Mouse (Mus musculus) cerebellum, postnatal 25 days (tissue): ENCODE data around the gene Cbwd1.
A peak's percentile ranks its signal among the peaks of the same experiment; 100 is the strongest.
"Not testable (repeated sequence)": the region's sequence is repeated elsewhere in the genome, so short reads cannot be mapped to it uniquely, and the experiment has no call there.

Experiments used
- DNase-seq, 2 experiments: peaks; one replicate each; pipeline ENCODE4 v3.0.0; 2021; ENCODE audit warnings: mixed read lengths in 2 of 2

The Cbwd1 gene

DNA sequence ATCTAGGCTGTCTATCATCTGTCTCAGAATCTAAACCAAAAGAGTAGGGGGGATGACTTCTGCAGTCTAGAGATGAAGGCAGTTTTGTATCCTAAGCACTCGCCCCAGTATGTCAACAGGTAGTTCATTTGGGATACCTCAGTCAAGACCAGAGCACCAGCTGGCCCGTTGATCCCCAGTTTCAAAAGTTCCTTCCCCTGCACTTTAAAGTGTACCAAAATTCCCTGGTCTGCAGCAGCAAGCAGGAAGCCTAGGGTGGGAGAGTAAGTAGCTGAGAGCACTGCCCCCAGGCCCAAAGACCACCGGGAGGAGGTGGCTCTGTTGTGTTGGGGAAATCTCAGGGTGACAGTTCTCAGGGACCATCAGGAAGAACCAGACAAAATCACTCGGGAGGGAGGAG lies 64.9 kb downstream of the Cbwd1 start:
- DNase-seq, result no peak

DNA sequence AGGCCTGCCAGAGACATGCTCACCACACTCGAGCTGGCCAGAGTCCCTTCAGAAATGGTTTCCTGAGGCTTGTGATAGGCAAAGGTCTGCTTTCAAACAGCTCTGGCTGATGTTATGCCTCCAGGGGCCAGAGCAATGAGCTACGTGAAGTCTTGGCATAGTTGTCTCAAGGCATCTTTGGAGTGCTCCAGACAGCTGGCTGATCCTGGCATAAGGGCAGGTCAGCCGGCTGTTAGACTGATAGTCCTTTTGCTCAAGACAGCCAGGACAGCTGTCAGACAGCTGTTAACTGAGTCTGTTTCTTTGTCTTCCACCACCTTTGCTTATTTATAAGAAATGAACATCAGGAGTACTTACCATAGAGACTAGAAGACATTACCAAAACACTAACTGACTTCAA lies 74.5 kb downstream of the Cbwd1 start:
- DNase-seq, result no peak

DNA sequence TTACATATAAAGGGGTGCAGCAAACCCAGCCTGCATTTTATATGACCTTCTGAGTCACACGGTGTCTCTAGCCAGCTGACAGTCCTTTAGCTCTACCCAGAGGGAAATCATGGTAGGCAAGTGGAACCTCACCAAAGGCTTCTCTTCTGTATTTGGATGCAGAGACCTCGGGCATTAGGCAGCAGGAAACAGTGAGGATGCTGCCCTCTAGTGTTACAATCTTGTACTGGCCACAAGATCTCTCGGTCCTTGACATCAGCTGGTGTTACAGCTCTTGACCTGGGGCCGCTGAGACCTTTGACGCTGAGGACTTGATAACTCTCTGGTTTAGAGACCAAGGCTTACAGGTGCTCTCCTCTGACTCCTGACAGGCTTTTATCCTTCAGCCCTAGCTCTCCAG lies 75.9 kb downstream of the Cbwd1 start:
- DNase-seq, result peak; percentile 34 to 66

DNA sequence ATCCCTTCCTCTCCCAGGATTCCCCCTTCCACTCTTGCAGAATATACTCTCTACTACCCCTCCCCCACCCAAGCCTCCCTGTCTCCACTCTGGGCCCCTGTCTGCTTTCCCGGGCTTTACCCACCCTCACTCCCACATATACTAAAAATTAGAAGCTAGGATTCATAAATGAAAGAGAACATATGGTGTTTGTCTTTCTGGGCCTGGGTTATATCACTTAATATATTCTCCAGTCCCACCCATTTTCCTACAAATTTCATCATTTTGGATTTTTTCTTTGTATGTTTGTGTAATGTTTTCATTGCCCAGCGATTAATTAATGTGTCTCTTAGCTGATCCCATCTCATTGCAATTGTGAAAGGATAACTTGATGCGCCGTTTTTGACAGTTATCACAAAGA lies 80.2 kb downstream of the Cbwd1 start:
- DNase-seq, result no peak

DNA sequence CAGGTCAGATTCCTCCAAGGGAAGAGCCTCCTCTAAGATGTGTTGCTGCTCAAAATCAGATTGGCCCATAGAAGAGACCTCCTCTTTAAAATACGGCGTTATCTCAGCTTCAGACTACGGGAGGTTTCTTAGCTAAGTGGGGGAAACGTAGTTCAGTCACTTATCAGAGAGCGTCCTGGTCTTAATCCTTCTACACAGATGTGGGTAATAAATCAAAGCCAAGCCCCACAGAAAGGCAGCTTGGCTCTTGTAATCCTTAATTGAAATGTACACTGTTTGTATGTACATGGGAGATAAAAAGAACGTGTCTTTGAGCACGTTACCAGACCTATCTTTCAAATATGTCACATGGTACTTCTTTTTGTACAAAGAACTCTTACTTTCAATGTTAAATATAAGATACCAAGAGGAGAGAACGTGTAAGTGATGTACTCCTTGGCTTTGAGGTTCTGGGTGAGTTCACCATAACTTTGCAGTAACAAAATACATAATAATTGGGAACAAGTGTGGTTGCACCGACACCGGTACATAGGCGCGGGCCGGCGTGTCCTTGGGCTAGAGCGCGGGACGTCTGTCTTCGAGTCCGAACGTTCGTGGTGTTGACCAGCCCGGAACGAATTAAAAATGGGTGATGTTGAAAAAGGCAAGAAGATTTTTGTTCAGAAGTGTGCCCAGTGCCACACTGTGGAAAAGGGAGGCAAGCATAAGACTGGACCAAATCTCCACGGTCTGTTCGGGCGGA lies 86.1 kb downstream of the Cbwd1 start, which contains the start of gene Gm10053:
Gene Gm10053, plus strand, starts transcription at position 558 of the 742 bp plus-strand sequence.
- not testable (repeated sequence) for DNase-seq

DNA sequence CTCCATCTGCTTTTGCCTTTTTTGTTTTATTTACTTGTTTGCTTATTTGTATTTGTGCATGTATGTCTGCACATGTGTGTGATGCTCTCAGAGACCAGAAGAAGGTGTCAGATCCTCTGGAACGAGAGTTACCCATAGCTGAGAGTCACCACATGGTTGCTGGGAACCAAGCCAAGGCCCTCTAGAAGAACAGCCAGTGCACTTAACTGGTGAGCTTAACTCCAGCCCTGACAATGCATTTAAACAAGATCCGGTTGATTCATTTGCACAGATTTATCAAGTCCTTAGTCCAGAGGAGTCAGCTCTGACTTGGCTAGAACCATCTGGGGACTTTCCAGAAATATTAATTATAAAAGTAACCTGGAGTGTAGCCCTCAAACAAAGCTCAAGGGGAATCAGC lies 87.5 kb downstream of the Cbwd1 start:
- peak in 1 of 2 experiments; percentile 31 for DNase-seq

DNA sequence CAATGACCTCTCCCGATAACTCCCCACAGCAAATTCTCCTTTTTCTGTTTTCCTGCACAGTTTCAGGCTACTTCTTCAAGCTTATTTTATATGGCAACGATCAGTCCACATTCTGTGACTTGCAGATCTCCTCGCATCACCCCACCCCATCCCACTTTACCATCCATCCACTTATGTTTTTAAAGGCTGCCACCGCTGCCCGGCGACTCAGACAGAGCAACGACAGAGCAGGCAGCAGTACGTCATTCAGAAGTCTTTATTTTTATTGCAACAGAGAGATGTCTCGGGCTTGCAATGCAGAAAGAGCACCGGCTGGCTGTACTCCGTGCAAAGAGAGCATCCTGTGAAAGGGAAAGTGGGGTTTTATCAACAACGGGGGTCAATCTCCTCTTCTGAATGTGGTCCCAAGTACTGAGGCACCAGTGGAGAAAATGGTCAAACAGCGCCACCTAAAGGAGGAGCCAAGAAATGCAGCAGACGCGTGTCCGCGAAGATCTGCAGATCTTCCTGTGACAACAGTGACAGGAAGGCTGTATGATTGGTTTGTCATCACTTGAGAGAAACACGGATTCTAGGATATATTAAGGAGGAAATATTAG lies 90.3 kb downstream of the Cbwd1 start:
- peak; percentile 69 to 78 for DNase-seq
